Mouse (Mus musculus) layer of hippocampus, postnatal 14 days (tissue): ENCODE measurements around the gene Vegfa. TPM values are rescaled to one million over a fixed set of nuclear protein-coding genes. Genes with fewer than 3 reads are reported as not detected.

Experiments used
- DNase-seq, 2 experiments: peaks; one replicate each; pipeline ENCODE4 v3.0.0; 2021 to 2022; ENCODE audit warnings: low spot score in 2 of 2, mixed read lengths in 1 of 2
- long read RNA-seq, 2 experiments: library from polyadenylated mRNA; stranded (forward); transcript quantifications; one replicate each; pipeline ENCODE4 v2.0.0; 2021
- total RNA-seq, 2 experiments: library from RNA; stranded (reverse); gene quantifications; 2 replicates each; pipeline ENCODE4 v1.2.3; 2021

Gene Vegfa
- 10 to 100 TPM; 79.6 to 96.5 TPM for total RNA-seq
- long read RNA-seq, experiment 1, transcript Vegfa-201 (6 exons, 2,765 nt), result minor isoform, 12 of 68 reads
- long read RNA-seq, experiment 1, transcript Vegfa-202 (7 exons, 3,451 nt), result major isoform, 39 of 68 reads
- long read RNA-seq, experiment 1, partial matches to known transcripts, result 0 of 68 reads
- long read RNA-seq, experiment 1, other reads (novel, unspliced or antisense), result 11 of 68 reads
- long read RNA-seq, experiment 2, transcript Vegfa-201 (6 exons, 2,765 nt), result minor isoform, 6 of 76 reads
- long read RNA-seq, experiment 2, transcript Vegfa-202 (7 exons, 3,451 nt), result major isoform, 36 of 76 reads
- long read RNA-seq, experiment 2, partial matches to known transcripts, result 0 of 76 reads
- long read RNA-seq, experiment 2, other reads (novel, unspliced or antisense), result 27 of 76 reads

DNA sequence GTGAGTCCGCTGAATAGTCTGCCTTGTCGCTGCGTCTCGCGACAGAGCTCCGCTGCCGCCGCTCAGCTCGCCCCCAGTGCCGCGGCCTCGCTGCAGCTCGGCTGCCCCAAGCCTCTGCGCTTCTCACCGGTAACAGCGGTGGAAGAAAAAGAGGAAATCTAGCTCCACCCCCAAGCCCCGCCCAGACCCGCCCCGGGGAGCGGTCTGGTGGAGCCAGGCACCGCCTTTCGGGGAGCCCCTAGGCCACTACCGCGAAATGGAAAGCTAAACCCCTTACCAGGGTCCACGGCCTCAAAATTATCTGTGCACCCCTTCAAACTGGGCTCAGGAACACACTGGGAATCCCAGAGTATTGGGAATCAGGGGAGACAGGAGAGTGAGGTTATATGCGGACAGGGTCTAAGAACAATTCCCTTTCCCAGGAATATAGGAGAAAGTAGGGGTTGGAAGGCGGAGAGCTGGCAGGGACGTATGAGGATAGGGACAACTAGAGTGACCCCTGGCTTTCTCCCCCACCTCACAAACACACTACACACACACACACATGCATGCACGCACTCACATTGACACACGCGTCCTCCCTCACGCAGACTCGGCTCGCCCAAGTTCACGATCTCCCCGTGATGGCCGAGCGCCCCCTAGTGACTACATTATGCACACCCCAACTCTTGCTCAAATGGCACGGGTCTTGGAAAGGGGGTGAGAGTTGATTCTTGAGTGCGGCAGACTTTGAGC lies at the start of gene Vegfa:
Vegfa (minus strand) TSS at position 113 of the 735 bp plus-strand sequence.
- peak; percentile 91 to 92 for DNase-seq

DNA sequence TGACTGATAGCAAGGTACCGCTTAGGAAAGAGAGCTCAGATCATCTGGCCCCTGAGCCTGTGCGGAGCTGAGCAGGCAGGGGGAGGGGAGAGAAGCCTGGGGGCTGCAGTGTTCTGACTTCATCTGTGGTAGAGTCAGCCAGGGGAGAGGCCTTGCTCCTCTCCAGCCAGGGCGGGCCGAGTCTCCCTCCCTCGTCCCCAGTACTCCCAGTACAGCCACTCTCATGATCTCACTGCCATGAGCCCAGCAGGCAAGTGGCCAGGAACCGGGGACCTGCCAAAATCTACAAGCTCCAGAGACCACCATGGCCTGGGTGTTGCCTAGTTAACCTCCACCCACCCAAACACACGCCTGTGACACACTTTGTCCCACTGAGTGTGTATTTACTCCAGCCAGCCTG lies 49.5 kb upstream of the Vegfa start:
- DNase-seq, result no peak

DNA sequence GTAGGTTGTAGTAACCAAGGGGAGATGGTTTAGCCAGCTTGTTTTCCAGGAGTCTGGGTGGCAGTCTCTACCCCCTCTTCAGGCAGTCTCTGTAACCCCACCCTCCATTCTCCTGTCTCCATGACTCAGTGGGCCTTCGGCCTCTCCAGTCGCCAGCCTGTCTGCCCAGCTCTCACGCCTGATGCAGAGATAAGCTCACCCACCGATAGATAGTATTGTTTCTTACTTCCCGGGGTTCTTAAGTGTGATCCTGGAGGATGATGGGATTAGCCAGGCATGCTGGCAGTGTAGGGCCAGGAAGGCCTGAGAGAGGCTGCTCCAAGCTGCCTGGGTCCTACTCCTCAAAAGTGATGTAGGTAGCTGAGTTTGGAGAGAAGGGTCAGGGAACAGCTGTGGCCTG lies 48.9 kb upstream of the Vegfa start:
- no peak for DNase-seq

DNA sequence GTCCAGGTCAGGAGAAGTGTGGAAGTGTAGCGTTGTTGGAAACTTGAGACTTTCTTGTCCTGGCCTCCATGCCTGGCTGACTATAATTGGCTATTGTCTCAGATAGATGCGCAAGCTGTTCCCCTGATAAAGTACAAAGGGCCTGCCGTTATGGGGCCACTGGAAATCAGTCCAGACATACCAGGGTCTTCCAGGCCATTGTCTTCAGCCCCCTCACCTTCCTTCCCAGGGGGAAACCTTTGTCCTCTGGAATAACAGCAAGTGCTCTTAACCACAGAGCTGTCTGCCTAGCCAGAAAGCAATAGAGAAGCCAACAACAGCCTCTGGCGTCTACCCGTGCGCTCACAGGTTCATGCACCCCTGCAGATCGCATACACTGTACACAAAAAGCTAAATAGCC lies 48.2 kb upstream of the Vegfa start:
- DNase-seq, result no peak

DNA sequence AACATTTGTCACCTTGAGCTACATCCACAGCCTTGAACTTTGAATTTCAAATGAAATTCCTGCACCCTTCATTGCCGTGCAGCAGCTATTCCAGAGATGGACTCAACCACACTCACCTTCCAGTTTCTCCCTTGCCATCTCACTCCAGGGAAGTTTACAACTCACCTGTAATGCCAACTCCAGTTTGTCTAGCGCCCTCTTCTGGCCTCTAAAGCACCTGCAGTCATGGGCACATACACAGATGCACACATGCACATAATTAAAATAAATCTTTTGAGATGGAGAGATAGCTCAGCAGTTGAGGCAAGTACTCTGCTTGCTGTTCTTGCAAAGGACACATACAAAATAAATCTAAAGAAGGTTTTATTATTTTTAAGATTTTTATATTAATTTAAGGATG lies 46.9 kb upstream of the Vegfa start:
- no peak for DNase-seq

DNA sequence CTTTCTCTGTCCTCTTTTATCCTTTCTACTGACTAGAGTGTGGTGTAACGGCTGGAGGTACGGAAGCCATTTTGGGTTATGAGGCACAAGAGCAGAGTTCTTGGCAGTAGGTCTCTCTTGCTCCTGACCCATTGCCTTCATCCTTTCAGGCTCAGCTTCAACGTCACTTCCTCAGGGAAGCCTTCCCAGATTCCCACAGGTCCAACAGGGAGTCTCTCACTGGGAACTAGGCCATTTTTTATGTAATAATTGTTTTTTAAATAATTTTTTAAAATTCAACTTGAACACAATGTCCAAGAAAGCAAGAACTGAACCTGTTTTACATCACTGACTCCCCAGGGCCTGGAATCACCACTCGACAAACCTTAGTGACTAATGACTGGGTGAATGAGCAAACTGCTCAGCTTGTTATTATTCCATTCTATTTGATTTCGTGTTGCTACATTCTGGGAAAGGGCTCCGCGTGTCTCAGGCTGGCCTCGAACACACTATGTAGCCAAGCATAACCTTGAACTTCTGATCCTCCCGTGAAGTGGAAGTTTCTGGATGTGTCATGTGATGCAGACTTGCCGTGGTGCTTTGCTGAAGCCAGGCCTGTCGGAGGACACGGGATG lies 45.9 kb upstream of the Vegfa start:
- DNase-seq, result no peak

DNA sequence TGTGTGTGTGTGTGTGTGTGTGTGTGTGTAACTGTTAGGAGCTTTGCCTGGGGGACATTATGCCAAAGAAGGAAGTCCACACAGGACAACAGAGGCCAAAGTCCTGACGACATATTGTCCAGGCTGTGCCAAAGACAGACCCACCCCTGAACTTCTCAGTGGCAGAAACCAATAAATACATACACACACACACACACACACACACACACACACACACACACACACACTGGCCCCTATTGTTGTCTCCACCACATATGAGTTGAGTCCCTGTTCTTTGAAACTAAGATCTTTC lies 44.0 kb upstream of the Vegfa start:
- DNase-seq, result no peak

DNA sequence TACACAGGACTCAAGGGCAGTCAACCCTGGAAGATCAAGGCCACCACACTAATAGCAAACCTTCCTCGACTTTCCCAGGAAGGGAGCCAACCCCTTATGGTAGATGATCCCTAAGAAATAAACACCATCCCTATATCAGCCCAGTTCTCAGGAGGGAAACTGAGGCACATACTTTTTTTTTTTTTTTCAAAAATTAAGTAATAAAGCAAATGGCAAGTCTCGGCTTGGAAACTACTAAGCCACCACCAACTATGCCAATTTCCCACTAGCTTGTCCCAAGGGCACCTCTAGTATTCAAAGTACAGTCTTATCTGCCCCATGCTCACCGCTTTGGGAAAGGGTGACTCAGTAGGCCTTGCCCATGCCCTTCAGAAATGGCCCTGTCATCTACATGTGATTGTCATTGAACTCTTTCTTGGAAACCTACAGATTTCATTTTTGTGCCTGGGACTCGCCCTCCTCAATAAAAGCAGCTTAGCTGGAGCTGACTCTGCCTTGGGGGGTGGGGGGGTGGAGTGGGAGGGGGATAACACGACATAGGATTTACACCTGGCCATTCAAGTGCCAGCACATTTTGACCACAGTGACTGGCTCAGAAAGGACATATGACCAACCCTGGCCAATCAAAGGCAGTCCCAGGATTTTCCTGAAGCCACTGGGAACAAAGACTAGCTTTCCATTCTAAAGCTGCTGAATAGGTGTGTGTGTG lies 43.5 kb upstream of the Vegfa start:
- DNase-seq, result no peak

DNA sequence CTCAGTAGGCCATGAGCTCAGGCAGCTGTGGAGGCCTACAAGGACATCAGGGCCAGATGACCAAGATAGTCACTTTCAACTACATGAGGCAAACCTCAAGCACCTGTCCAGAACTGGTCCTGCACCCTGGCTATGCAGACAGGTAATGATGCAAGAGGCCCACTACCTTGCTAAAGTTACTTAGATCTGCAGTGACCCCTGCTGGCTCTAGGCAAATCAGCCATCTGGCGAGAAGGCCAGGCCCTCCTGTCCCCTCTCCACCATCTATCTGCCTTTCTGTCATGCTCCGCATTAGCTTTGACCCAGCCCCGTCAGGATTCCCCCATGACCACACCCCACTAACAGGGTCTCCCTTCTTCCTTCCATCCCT lies 42.9 kb upstream of the Vegfa start:
- no peak for DNase-seq

DNA sequence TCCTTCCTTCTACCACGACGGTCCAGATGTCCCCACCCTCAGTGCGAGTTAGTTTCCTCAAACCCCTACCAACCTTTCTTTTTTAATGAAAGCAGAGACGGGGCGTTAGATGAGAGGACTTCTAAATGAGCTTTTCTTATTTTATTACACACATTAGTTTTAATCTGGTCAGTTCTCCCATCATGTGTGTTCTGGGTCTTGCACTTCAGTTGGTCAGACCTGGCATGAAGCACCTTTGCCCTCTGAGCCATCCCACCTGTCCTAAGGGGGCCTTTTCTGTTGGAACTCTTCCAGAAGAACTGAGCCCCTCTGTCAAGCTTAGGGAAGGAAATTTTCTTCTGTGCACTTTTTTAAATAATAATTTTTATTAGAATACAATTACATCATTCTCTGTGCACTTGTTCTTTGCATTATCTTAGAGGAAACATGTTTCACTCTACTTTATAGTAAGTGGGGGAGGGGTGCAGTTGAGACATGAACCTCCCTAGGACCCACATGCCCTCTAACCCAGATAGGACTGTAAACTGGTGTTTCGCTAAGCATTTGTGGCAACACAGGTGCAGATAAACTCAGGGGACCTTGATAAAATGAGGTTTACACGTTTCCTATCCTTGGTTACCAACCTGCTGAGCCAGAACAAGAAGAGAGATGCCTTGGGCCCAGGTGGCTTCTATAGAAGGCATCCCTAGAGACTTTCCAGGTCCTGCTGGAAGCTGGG lies 42.4 kb upstream of the Vegfa start:
- no peak for DNase-seq

DNA sequence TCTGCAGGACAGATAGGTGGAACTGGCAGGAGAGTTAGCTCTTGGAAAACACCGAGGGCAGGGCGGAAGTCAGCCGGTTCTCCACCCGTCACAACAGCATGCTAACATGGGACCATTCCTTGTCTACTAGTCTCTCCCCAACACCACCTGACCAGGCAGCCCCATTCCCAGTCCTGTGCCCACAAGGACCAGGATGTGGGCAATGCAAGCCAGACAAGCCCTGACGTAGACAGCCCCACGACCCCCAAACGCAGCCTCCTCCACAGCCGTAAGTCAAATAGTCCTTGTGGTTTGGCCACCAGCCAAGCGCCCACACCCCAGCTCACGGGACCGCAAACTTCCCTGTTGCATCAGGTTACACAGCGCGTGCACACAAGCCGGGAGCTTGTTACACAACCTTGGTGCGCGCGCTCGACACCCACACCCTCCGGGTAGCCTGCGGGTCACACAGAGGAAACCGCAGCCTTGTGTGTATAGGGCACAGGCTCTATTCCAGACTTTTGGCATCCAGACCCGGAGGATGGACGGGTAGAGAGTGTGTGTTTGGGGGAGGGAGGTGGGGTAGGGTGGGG lies 41.6 kb upstream of the Vegfa start:
- no peak for DNase-seq

DNA sequence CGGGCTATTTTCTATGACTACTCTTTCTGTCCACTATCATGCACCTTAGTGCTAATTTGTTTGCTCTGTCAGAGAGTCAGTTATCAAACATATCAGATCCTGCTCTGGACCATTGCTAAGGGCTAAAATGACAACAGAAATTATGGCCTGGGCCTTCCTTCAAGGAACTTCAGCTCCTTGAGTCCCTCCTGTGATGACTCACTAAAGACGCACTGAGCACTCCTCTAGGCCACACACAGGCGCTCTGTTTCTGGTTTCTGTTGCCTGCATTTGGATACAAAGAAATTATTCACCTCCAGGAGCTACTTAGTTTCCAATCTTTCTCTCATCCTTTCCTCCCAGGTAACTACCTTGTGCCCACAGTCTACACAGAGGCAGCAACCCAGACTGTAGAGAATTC lies 39.4 kb upstream of the Vegfa start:
- DNase-seq, result no peak

DNA sequence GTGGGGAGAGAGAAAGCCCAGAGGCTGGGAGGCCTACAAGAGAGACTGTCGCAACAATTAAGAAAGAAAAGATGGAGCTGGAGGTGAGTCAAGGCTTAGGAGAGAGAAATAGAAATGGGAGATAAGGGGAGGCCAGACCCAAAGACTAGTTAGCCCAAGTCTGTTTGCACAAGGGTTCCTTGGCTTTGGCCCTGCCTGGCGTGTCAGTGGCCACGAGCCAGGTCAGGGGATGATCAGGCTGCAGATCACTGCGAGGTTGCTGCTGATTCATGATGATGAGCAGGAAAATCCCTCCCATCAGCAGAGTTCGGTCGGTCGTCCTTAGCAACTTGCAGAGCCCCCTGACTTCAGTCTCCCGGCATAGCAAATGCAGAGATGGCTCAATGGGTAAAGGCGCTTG lies 37.9 kb upstream of the Vegfa start:
- DNase-seq, result no peak

DNA sequence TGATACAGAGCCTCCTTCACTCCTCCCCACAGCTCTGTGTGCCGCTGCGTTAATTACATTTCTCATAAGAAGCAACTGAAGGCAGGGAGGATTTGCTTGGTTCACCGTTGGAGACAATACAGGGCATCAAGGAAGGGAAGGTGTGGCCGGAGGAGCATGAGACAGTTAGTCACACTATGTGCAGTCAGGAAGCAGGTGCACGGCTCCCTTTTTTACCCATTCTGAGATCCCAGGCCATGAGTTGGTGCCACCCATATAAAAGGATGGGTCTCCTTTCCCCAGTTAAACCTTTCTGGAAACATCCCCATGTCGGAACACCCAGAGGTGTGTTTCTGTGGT lies 31.8 kb upstream of the Vegfa start:
- DNase-seq, result no peak

DNA sequence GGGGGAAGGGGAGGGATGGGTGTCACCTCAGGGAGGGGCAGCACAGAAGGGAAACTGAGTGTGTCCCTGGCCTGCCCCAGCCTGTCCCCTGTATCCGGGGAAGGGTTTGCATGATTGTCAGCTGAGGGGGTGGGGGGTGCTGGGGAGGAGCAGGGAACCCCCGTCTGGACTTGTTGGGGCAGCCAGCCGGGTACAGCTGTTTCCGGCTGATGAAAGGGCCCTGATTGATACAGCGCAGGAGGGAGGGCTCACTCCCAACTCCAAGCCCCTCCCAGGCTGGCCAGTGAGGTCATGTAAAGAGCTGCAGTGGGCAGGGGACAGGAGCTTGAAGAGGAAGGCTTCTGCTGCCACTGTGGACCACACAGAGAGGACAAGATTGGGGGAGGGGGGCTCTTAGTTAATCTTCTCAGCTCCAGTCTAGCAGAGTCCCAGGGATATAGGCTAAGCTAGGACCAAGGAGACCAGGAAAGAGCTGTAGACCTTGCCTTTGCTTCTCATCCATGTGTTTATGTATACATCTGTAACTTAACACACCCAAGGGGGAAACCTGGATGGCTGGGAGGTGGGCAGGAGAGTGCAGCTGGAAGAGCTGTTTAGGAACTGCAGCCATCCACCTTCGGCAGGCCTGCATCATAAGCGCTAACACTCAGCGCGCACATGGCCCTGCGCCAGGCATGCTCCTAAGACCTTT lies 31.3 kb upstream of the Vegfa start:
- DNase-seq, result no peak

DNA sequence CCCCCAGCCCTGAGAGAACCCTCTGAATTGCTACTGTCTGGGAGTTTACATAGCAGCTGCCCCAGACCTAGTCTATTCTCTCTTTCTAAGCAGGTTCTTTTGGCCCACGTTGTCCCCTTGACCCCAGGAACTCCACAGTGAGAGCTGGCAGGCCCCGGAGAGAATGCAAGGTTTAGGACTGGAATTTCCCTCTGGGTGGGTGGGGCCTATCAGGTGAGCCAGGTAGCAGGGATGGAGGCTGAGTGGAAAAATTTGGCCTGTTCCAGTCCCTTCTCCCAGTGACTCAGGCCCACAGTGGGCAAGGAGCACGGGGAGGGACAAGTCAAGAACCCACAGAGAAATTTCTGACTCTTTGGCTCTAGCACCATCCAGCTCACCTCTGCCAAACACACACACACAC lies 28.1 kb upstream of the Vegfa start:
- DNase-seq, result no peak

DNA sequence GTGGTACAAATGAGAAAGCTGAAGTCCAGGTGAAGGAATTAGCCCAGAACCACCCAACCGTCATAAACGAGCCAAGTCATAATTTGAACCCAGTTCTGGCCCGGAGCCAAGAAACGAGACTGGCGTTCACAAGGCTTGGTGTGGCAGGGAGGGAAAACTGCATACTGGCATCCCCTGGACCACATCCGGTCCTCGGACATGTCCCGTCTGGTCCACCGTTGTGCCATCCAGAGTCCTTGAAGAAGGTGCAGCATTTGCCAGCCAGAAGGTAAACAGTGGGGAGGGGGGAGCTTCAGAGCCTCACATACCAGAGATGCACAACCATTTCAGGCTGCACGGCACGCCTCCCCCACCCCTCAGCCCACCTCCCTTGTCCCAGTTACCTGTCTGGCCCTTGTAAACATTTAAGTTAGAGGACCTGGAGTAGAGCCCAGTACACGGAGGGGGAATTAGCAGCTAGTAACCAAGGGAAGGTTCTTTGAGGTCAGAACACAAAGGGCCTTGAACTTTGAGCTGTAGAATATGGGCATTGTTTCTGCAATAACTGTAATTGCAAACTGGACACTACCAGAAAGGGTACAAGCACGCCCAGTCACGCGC lies 27.2 kb upstream of the Vegfa start:
- DNase-seq, result no peak

DNA sequence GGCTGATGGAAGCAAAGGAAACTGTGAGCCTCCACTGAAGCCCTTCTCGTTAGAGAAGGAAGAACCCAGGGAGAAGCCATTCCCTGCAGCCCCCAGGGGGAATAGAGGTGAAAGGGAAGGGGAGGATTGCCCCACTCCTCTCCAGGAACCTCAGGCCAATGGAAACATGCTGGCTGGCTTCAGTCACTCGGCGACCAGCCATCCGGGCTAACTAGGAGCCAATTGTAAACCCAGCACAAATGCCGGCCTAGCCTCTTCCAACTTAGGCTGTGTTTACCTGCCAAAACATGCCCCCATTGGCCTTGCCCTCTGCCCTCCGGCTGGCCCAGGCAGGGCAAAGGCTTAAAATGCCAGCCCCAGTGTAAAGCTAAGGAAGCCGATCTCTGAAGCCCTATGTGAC lies 24.1 kb upstream of the Vegfa start:
- peak; percentile 26 to 52 for DNase-seq

DNA sequence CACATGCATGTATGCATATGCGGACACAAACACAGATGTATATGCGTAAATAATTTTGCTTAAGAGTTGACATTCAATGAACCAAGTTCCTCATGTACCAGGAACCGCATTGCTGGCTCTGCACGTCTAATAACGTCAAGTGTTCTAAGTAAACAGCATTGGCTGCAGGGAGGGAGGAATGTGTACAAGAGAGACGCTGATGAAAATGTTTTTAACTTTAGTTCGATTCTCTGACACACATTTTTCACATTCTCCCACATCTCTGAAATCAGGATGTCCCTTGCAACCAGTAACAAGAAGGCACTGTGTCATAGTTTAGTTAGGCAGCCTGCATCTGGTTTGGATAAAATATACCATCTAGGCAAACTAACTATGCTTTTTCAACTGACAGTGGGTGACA lies 23.6 kb upstream of the Vegfa start:
- no peak for DNase-seq

DNA sequence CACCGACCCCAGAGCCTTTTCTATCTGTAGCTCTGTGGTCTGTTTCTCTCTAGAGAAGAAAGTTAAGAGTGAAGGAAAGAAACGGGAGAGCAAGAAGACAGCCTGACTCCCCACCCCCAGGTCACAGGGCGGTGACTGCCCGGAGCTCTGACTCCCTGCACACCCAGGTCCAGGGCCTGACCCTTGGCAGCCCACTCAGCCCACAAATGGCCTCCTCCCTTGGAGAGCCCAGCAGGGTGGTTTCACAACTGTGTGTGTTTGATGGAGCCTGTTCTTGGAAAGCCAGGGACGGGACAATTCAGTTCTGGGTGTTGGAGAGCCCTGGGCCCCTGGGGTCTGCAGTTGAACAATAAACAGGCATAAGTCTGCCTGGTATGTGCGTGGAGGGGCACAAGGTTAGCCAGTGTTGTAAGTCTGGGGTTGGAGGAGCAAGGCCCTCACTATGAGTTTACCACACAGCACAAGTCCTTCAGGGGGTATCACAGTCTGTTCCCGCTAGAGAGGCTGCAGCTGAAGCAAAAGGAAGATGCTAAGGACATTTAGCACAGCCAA lies 21.2 kb upstream of the Vegfa start:
- no peak for DNase-seq
